ENCODE assay signal across 8 mouse cellular contexts in genomic region chr10:79811736-79812637, GRCm38 (mm10). TPM values are rescaled to one million over a fixed set of nuclear protein-coding genes. Genes with fewer than 3 reads are reported as not detected.
A peak's percentile ranks its signal among the peaks of the same experiment; 100 is the strongest.
DNase-seq lines count a peak whose midpoint lies in the region; ATAC-seq lines count a peak whose summit lies in the region.

No protein-coding gene starts in this region.

- intact Hi-C loops in left cerebral cortex, postnatal 10 days (cut with DNase I), result loop anchor here (2.0 kb wide), 2 partner anchors 19 to 43 kb away; partner anchors contain the start of gene Palm

- ATAC-seq in megakaryocyte-erythroid progenitor cell, adult 5-6 weeks (replicated peaks; ENCODE audit: low FRiP score, low TSS enrichment, poor library complexity, severe bottlenecking), result peak; percentile 67

- peak; percentile 85 to 96 for DNase-seq in adrenal gland, adult (ENCODE audit: inconsistent age in 2 of 2, low spot score in 1 of 2)
- peak; percentile 84 to 92 for DNase-seq in cerebellum, postnatal 4 days (ENCODE audit: low spot score in 2 of 2)
- DNase-seq in gastrocnemius, adult 8-10 months (ENCODE audit: low spot score in 2 of 2), result peak; percentile 57 to 65
- DNase-seq in induced T-regulatory cell, adult 2 months (ENCODE audit: low read depth), result peak; percentile 86
- DNase-seq in left cerebral cortex, postnatal 10 days (ENCODE audit: extremely low spot score in 1 of 2, low spot score in 2 of 2), result peak; percentile 79 to 84
- peak; percentile 84 for DNase-seq in right cerebral cortex, postnatal 25 days
- peak; percentile 80 to 83 for DNase-seq in urinary bladder, postnatal 36 days (ENCODE audit: low spot score in 2 of 2)

RNA-seq across cellular contexts. Expression of gene Misp, which starts 8.8 kb away (rescaled TPM):
- not detected for total RNA-seq in gastrocnemius, adult 8-10 months (2022)
- under 1 TPM; 0.30 to 0.51 TPM for total RNA-seq in left cerebral cortex, postnatal 10 days (2021)
- not detected in 2 replicates for total RNA-seq in megakaryocyte-erythroid progenitor cell, adult 5-6 weeks (2014; fragmentation: Nextera tagmentation)
- total RNA-seq in megakaryocyte-erythroid progenitor cell, adult 5-6 weeks (2017), result not detected in 2 replicates

RNA-seq across cellular contexts. Expression of gene Palm, which starts 18.6 kb away (rescaled TPM):
- total RNA-seq in gastrocnemius, adult 8-10 months (2022), result 10 to 100 TPM in 3 of 4 experiments, 1 to 10 TPM in 1; 6.8 to 12.3 (median 11.2) TPM
- 100 to 1,000 TPM; 430 to 432 TPM for total RNA-seq in left cerebral cortex, postnatal 10 days (2021)
- total RNA-seq in megakaryocyte-erythroid progenitor cell, adult 5-6 weeks (2014; fragmentation: Nextera tagmentation), result 7.6 and 11.1 TPM in 2 replicates
- 4.6 and 6.8 TPM in 2 replicates for total RNA-seq in megakaryocyte-erythroid progenitor cell, adult 5-6 weeks (2017)

RNA-seq across cellular contexts. Expression of gene Prss57, which starts 21.2 kb away (rescaled TPM):
- not detected for total RNA-seq in gastrocnemius, adult 8-10 months (2022)
- total RNA-seq in left cerebral cortex, postnatal 10 days (2021), result under 1 TPM; 0.32 to 0.54 TPM
- 2.4 and 7.6 TPM in 2 replicates for total RNA-seq in megakaryocyte-erythroid progenitor cell, adult 5-6 weeks (2014; fragmentation: Nextera tagmentation)
- total RNA-seq in megakaryocyte-erythroid progenitor cell, adult 5-6 weeks (2017), result 1.7 and 3.5 TPM in 2 replicates

RNA-seq across cellular contexts. Expression of gene Fstl3, which starts 34.9 kb away (rescaled TPM):
- 1 to 10 TPM in 2 of 4 experiments, under 1 TPM in 2; 0.73 to 1.2 (median 1.1) TPM for total RNA-seq in gastrocnemius, adult 8-10 months (2022)
- total RNA-seq in left cerebral cortex, postnatal 10 days (2021), result 1 to 10 TPM; 1.7 to 2.6 TPM
- 0.49 and 0.96 TPM in 2 replicates for total RNA-seq in megakaryocyte-erythroid progenitor cell, adult 5-6 weeks (2014; fragmentation: Nextera tagmentation)
- 0.66 and 0.80 TPM in 2 replicates for total RNA-seq in megakaryocyte-erythroid progenitor cell, adult 5-6 weeks (2017)

RNA-seq across cellular contexts. Expression of gene Ptbp1, which starts 42.2 kb away (rescaled TPM):
- 10 to 100 TPM; 11.8 to 19.3 (median 14.8) TPM for total RNA-seq in gastrocnemius, adult 8-10 months (2022)
- 10 to 100 TPM; 58.2 to 62.2 TPM for total RNA-seq in left cerebral cortex, postnatal 10 days (2021)
- total RNA-seq in megakaryocyte-erythroid progenitor cell, adult 5-6 weeks (2014; fragmentation: Nextera tagmentation), result 423 and 470 TPM in 2 replicates
- 149 and 201 TPM in 2 replicates for total RNA-seq in megakaryocyte-erythroid progenitor cell, adult 5-6 weeks (2017)

Comparison
In these comparisons a context has a peak if more than half of its experiments do, and no peak if none do; other contexts are left out.
1. Peak in every context shown above with its lines: DNase-seq and ATAC-seq.
2. RNA of gene Palm, which starts 18.6 kb away (total RNA-seq): 430 to 432 TPM in left cerebral cortex, postnatal 10 days; 6.8 to 12.3 TPM in gastrocnemius, adult 8-10 months and 4.6 to 11.1 TPM in megakaryocyte-erythroid progenitor cell, adult 5-6 weeks; every median in the first group is over 10 times any median in the second.